Mouse (Mus musculus): Measurements from ENCODE around the gene Slamf9.

GRCm38 (mm10) chr1:172483361-172483660 is 8.2 kb downstream of the Slamf9 start:
- TF ChIP-seq CTCF (IDR thresholded peaks at IDR 0.05; ENCODE audit: extremely low read depth, insufficient read depth, low read length) = no peak
- no peak for TF ChIP-seq POLR2A (IDR thresholded peaks at IDR 0.05; ENCODE audit: extremely low read depth, insufficient read depth, low read length)
